Mouse (Mus musculus) T-helper 17 cell (primary cell): Measurements from ENCODE around the gene Fbxw10.

Experiments
- in situ Hi-C, 2 experiments: fragments of 300-600 bp; cut with MboI, MseI; formaldehyde crosslinking; loops; 1 replicate in 1 of 2; 2 replicates in 1 of 2; pipeline ENCODE4 v1.15.1; 2025; ENCODE audit warnings: high pct_unique_total_duplicates in 2 of 2

Fbxw10 gene

GRCm38 (mm10) chr11:62846961-62847654 is at the start of gene Fbxw10:
TSS of gene Fbxw10 (plus strand) at chr11:62847069.
- in situ Hi-C loops: loop anchor here in 1 of 2 experiments (5.0 kb wide), 1 partner anchor 90 kb away; no protein-coding TSS in a partner anchor

DNA sequence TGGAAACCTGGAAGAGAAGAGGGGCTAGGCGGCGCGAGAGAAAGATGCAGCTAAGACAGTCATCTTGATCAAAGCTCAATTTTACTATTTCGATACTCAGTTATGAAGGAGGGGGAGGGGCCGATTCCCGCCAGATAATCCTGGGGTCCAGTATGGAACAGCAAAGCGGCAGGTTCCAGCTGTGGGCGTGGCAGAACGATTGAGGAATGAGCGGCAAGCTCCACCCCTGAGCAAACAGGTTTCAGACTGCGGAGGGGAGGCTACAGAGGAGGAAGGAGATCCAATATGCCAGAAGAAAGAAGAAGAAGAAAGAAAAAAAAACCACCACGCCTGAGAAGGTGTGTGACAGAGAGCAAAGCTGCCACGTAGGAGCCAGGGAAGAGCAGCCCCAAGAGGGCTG is 42.8 kb upstream of the Fbxw10 start:
- in situ Hi-C loops: no loop called here

DNA sequence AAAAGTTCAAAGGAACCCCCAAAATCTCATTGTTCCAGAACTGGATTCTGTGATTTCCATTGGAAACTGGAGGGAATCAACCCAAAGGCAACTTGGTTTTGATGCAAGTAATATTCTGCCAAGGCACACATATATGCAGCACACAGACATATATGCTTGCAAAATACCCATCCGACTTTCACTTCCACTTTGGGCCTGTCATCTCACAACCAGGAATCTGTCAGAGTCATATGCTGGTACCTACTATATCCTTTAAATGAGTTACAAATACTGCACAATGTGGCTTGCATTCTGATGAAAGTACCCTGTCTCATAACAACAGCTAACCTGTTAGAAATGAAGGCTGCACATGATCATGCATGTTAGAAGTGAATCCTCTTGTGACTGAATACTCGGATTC is 38.9 kb upstream of the Fbxw10 start:
- in situ Hi-C loops: no loop called here

- in situ Hi-C loops: no loop called here
Observed at GRCm38 (mm10) chr11:62809201-62809600, 37.7 kb upstream of the Fbxw10 start.

DNA sequence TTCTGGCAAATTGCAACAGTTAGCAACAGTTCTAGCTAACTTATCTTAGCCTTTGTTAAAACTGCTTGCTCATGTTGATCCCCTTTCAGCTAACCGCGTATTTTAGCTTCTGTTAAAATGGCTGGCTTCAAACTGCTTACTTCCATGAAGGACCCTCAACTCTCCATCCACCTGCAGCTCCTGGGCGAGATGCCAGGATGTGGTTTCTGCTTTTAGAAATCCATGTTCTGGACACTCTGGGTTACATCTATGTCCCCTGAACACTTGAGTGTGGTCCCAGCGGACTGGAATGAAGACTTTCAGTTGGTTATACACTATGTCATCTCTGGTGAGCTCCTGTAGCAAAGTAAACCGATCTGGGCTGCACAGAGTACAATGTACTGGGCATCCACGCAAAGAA is 34.6 kb upstream of the Fbxw10 start:
- in situ Hi-C loops: loop anchor here in 1 of 2 experiments (10.0 kb wide), 1 partner anchor 727 kb away; no protein-coding TSS in a partner anchor

DNA sequence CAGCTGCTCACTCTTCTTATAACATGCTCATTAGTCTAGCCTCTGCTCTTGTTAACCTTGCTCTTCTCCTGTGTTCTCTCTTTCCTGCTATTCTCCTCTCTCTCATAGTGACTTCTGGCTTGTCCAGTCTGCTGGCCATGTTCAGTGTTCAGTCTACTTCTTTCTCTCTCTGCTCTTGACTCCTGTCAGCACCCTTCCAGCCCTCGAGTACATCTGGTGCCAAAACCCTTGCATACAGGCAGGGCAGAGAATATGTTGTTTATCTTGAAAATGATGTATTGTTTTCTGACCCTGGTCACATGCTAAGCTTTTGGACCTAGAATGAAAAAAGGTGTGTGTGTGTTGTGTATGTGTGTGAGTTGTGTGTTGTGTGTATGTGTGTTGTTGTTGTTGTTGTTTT is 33.4 kb upstream of the Fbxw10 start:
- in situ Hi-C loops: loop anchor here in 1 of 2 experiments (10.0 kb wide), 1 partner anchor 729 kb away; no protein-coding TSS in a partner anchor

- in situ Hi-C loops: loop anchor here in 1 of 2 experiments (10.0 kb wide), 1 partner anchor 729 kb away; no protein-coding TSS in a partner anchor
Observed at GRCm38 (mm10) chr11:62813970-62814624, 32.8 kb upstream of the Fbxw10 start.

GRCm38 (mm10) chr11:62814625-62815024 is 32.2 kb upstream of the Fbxw10 start:
- in situ Hi-C loops: loop anchor here in 1 of 2 experiments (10.0 kb wide), 1 partner anchor 730 kb away; no protein-coding TSS in a partner anchor

GRCm38 (mm10) chr11:62815438-62815837 is 31.4 kb upstream of the Fbxw10 start:
- in situ Hi-C loops: loop anchor here in 1 of 2 experiments (10.0 kb wide), 1 partner anchor 731 kb away; no protein-coding TSS in a partner anchor

- in situ Hi-C loops: loop anchor here in 1 of 2 experiments (10.0 kb wide), 1 partner anchor 732 kb away; no protein-coding TSS in a partner anchor
Observed at GRCm38 (mm10) chr11:62816591-62816990, 30.3 kb upstream of the Fbxw10 start.

DNA sequence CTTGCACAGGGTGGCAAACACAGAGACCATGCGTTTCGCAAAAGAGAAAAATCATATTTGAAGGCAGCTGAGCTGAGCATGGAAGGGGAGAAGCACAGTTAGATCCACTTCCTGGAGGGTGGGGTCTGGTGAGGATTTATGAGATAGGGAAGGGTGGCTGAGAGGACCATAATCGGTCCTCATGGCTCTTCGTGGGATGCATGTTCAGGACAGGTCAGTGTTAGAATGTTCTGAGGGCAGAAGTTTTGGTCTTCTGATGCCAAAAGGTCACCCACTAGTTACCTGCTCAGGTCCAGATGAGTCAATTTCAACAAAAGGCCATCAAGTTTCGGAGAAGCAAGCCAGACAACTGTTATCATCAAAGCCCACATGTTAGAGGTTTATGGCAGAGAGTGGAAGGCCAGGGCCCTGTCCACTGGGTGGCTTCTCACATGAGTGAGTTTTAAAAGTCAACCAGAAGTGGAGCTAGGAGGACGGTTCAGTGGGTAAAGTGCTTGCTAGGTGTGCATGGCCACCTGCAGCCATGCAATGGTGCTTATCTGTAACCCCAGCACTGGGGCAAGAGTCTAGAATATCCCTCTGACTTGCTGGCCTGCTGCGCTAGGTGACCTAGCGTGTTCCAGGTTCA is 27.7 kb upstream of the Fbxw10 start:
- in situ Hi-C loops: loop anchor here in 1 of 2 experiments (10.0 kb wide), 1 partner anchor 734 kb away; no protein-coding TSS in a partner anchor

- in situ Hi-C loops: loop anchor here in 1 of 2 experiments (5.0 kb wide), 1 partner anchor 57 kb away; the partner anchor contains the start of gene Tvp23b
Observed at GRCm38 (mm10) chr11:62820059-62820541, 26.8 kb upstream of the Fbxw10 start, which contains the start of gene Trim16. TSS of gene Trim16 (plus strand) at chr11:62820231.

DNA sequence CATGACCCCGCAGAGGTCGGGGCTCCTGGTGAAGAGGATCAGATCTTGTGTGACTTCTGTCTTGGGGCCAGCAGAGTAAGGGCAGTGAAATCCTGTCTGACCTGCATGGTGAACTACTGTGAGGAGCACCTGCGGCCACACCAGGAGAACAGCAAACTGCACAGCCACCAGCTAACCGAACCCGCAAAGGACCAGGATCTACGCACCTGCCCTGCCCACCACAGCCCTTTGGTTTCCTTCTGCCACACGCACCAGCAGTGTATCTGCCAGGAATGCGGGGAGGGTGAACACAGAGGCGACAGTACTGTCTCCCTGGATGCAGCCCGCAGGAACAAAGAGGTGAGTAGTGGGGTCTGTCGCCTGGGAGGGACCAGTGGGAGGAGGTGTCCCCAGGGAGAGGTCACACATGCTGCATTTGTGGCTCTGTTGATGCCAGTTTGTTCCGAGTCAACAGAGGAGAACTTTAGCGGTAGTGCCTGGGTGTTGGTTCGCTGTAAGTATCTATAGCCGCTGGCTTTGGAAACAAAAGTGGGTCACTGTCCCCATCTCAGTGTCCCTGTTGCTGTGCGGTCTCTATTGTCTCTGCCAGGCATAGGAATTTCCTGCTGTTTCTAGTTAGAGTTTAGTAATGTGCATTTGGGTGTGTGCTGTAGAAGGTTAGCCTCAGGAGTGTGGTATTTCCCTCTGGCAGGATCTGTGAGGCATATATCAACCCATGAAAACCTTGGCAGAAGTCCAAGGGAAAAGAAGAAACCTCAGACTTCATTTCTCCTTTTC is 26.0 kb upstream of the Fbxw10 start:
- in situ Hi-C loops: loop anchor here in 1 of 2 experiments (5.0 kb wide), 1 partner anchor 56 kb away; the partner anchor contains the start of gene Tvp23b

- in situ Hi-C loops: loop anchor here in 1 of 2 experiments (5.0 kb wide), 1 partner anchor 55 kb away; the partner anchor contains the start of gene Tvp23b
Observed at GRCm38 (mm10) chr11:62821893-62822292, 25.0 kb upstream of the Fbxw10 start.

DNA sequence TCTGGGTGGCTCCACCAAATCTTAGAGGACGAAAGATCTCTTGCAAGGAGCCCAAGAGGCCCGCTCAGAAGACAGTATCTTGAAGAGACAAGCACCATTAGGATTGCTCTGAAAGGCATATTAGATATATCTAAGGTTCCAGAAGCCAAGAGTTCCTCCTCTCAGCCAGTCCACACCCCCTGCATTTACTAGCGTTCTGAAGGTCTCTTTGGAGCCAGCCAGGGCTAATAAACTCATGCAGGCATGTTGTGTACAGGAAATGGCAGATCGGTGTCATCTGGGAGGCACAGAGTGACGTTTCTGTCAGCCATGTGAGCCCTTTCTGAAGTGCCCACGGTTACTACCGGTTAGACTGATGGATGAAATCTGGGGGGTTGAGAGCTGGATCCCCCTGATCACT is 22.7 kb upstream of the Fbxw10 start:
- in situ Hi-C loops: loop anchor here in 1 of 2 experiments (5.0 kb wide), 1 partner anchor 53 kb away; the partner anchor contains the start of gene Tvp23b

DNA sequence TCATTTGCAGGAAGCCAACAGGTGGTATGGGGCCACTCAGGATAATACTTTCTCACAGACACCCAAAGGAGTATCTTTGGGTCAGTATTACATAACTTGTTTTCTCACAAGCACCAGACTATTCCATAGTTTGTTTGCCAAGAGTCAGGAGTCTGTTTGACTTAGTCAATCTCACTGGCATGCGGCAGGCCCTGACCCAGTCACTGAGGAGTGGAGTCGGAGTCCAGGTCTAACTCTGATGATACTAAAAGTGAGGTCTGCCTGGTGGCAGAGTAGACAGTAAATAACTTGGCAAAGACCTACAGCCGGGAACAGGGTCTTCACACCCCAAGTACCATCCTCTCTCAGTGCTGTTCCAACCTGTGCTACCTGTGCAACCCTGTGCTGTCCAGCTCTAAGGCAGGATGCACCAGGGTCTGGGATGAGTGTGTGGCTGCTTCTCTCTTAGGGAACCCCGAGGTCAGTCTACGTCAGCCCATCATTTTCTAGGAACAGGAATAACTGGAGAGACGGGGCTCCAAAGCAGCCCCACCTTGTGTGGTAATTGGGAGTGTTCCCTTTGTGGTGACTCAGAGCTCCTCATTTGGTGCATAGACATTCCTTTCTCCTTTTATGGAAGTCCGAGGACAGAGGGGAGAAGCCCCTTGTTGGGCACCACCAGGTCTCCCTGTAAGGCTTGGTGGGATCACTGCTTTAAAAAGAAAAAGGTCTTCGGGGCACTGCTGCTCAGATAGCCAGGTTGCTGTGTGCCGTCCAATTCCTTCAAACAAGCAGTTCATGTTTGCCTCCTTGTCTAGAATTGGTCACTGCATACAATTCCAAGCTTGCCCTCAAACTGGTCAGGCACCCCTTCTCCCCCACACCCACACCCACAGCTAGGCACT is 21.4 kb upstream of the Fbxw10 start:
- in situ Hi-C loops: no loop called here

DNA sequence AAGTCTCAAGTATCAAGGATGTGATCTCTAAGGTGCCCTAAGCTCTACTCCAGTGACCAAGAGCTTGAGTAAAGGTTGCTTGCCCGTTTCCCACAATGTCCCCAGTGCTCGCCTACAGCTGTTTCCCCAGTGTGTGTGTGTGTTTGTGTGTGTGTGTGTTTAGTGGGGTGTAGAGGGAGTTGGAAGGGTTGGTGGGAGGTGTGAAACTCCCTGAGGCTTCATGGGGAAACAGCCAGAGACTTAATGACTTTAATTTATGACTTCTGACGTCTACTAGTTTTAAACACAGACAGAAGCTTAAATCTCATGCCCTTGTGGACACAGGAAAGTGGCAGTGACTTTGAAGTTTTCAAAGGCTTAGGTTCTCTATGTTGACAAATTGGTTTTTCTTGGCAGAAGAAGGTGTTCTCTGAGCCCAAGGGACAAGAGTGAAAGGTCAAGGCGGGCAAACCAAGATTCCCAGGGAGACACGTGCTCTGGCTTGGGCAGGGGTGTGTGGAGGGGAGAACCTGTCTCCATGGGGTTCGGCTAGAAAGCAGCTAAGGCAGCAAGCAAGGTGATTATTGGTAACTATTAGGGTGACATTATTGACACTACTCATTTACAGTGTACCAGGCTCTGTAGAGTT is 20.6 kb upstream of the Fbxw10 start:
- in situ Hi-C loops: no loop called here

GRCm38 (mm10) chr11:62827135-62827534 is 19.7 kb upstream of the Fbxw10 start:
- in situ Hi-C loops: no loop called here

GRCm38 (mm10) chr11:62827911-62828310 is 19.0 kb upstream of the Fbxw10 start:
- in situ Hi-C loops: no loop called here
